Mouse (Mus musculus): ENCODE data around the gene Ctnnb1. TPM values are rescaled to one million over a fixed set of nuclear protein-coding genes. Genes with fewer than 3 reads are reported as not detected.

Ctnnb1 gene
- total and polyA plus RNA-seq, 3 experiments, result 197 to 383 (median 290) TPM

- TF ChIP-seq MEF2A (IDR thresholded peaks at IDR 0.05; ENCODE audit: borderline replicate concordance, low read depth, low read length) (no peak), CHD1 (IDR thresholded peaks at IDR 0.05; ENCODE audit: low read depth, low read length) (0 out of 2 replicates have a peak, but pooled peaks have one; percentile 12)
Measured at GRCm38 (mm10) chr9:120933886-120934758, 5.1 kb downstream of the Ctnnb1 start (continued).

GRCm38 (mm10) chr9:120934821-120935633, 6.0 kb downstream of the Ctnnb1 start:
- peaks cover 0 to 53% of the 10 kb centered on the region in 2 experiments; a peak in 2 of 4 replicates for H3K4me1 ChIP-seq (ENCODE audit: control insufficient read depth in 1 of 2, insufficient read depth in 2 of 2)
- peak overlapping the region; percentile 87 for H3K9ac ChIP-seq (ENCODE audit: insufficient read depth, low read depth)
- dilution Hi-C loops (cut with MboI; ENCODE audit: extremely low pct_ligation_motif_present, extremely low pct_unique_long_range_greater_than_20kb, low sequenced_read_pairs), result no loop called here
- TF ChIP-seq CHD2 (IDR thresholded peaks at IDR 0.05; ENCODE audit: low read length) (no peak), CHD1 (IDR thresholded peaks at IDR 0.05; ENCODE audit: low read depth, low read length) (0 out of 2 replicates have a peak, but pooled peaks have one; percentile 4)
- peak overlapping the region; percentile 98 for H3K4me2 ChIP-seq (ENCODE audit: insufficient read depth, low read depth, poor library complexity, severe bottlenecking)
- peaks cover 65% of the 10 kb centered on the region for H3K79me2 ChIP-seq (replicated peaks; ENCODE audit: control insufficient read depth, extremely low read depth, insufficient read depth, poor library complexity, severe bottlenecking)
- no peak overlapping the region for H3K27ac ChIP-seq (ENCODE audit: insufficient read depth, low read depth)
- H3K36me3 ChIP-seq (replicated peaks in 1 of 2; ENCODE audit: control insufficient read depth in 1 of 2, insufficient read depth in 1 of 2, low read length in 1 of 2), result peaks cover 0 to 30% of the 10 kb centered on the region in 2 experiments
- no peaks in the 10 kb centered on the region for H3K27me3 ChIP-seq (replicated peaks)
- H3K4me3 ChIP-seq (replicated peaks in 1 of 3; ENCODE audit: low read depth in 2 of 3, low read length in 2 of 3, poor library complexity in 1 of 3), result peak overlapping the region; percentile 81 to 93 (median 89)
- in situ Hi-C loops (cut with MboI; ENCODE audit: low pct_ligation_motif_present, low pct_unique_long_range_greater_than_20kb, low sequenced_read_pairs), result no loop called here
- no peak for DNase-seq (ENCODE audit: extremely low read depth)
- H3K9me3 ChIP-seq (replicated peaks; ENCODE audit: low read length), result no peaks in the 10 kb centered on the region

DNA sequence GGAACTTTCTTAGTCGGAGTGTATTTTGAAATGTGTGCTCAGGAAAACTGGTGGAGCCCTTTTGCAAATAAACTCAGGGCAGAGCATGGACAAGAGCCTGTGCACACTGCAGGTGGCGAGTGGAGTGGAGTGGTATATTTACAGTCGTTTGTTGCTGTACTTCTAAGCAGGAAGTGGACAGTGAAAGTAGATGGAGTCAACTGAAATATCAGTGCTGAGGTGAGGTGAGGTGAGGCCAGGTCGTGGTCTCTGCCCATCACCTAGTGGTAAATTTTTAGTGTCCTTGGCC, 6.6 kb downstream of the Ctnnb1 start:
- TF ChIP-seq NRF1 (IDR thresholded peaks at IDR 0.05; ENCODE audit: low read depth, low read length), result no peak
- no peak for TF ChIP-seq MAZ (IDR thresholded peaks at IDR 0.05; ENCODE audit: low read depth, low read length)
- no peak for TF ChIP-seq NELFE (IDR thresholded peaks at IDR 0.05; ENCODE audit: low read depth, low read length)
- TF ChIP-seq CHD2 (IDR thresholded peaks at IDR 0.05; ENCODE audit: low read length), result no peak
- no peak for TF ChIP-seq MXI1 (IDR thresholded peaks at IDR 0.05; ENCODE audit: low read depth, low read length)
- TF ChIP-seq JUND (conservative IDR thresholded peaks at IDR 0.05; ENCODE audit: low read depth, low read length), result no peak
- TF ChIP-seq MYC (IDR thresholded peaks at IDR 0.05; ENCODE audit: low read depth, low read length), result no peak
- no peak for TF ChIP-seq BHLHE40 (IDR thresholded peaks at IDR 0.05; ENCODE audit: low read depth, low read length)
- peaks cover 0 to 35% of the 10 kb centered on the region in 2 experiments for H3K36me3 ChIP-seq (replicated peaks in 1 of 2; ENCODE audit: control insufficient read depth in 1 of 2, insufficient read depth in 1 of 2, low read length in 1 of 2)
- dilution Hi-C loops (cut with MboI; ENCODE audit: extremely low pct_ligation_motif_present, extremely low pct_unique_long_range_greater_than_20kb, low sequenced_read_pairs) (no loop called here), in situ Hi-C loops (cut with MboI; ENCODE audit: low pct_ligation_motif_present, low pct_unique_long_range_greater_than_20kb, low sequenced_read_pairs) (no loop called here)
- H3K9me3 ChIP-seq (replicated peaks; ENCODE audit: low read length), result no peaks in the 10 kb centered on the region
- no peak for DNase-seq (ENCODE audit: extremely low read depth)
- peaks cover 0 to 59% of the 10 kb centered on the region in 2 experiments; a peak in 2 of 4 replicates for H3K4me1 ChIP-seq (ENCODE audit: control insufficient read depth in 1 of 2, insufficient read depth in 2 of 2)
- H3K79me2 ChIP-seq (replicated peaks; ENCODE audit: control insufficient read depth, extremely low read depth, insufficient read depth, poor library complexity, severe bottlenecking), result peaks cover 70% of the 10 kb centered on the region
- peak overlapping the region; percentile 98 for H3K4me2 ChIP-seq (ENCODE audit: insufficient read depth, low read depth, poor library complexity, severe bottlenecking)
- no peak overlapping the region for H3K27ac ChIP-seq (ENCODE audit: insufficient read depth, low read depth)
- H3K4me3 ChIP-seq (replicated peaks in 1 of 3; ENCODE audit: low read depth in 2 of 3, low read length in 2 of 3, poor library complexity in 1 of 3), result peak overlapping the region; percentile 81 to 93 (median 89)
- H3K9ac ChIP-seq (ENCODE audit: insufficient read depth, low read depth), result peak overlapping the region; percentile 87; the same call in 1 of the 2 replicates
- H3K27me3 ChIP-seq (replicated peaks), result no peaks in the 10 kb centered on the region
